Mouse (Mus musculus) stomach, embryonic 14.5 days (tissue): ENCODE data around the gene Mtf2. TPM values are rescaled to one million over a fixed set of nuclear protein-coding genes. Genes with fewer than 3 reads are reported as not detected.
"Not testable (repeated sequence)": the region's sequence is repeated elsewhere in the genome, so short reads cannot be mapped to it uniquely, and the experiment has no call there.

ENCODE experiments used
- ATAC-seq: fragments of 200-750 bp; cut with Nextera tagmentation; 2 replicates; pipeline ENCODE4 v1.8.0; 2017; ENCODE audit warnings: low read depth, moderate TSS enrichment; ENCODE audit not compliant: insufficient number of reproducible peaks, insufficient read depth, low FRiP score
- H3K27ac ChIP-seq: fragments of 300-500 bp; sonication (generic); 2 replicates; pipeline ENCODE4 v1.5.1; 2014; ENCODE audit warnings: mild to moderate bottlenecking, low read length, moderate library complexity, mixed read lengths
- H3K27me3 ChIP-seq: fragments of 300-500 bp; sonication (generic); 2 replicates; pipeline ENCODE4 v1.6.1; 2014; ENCODE audit warnings: low read length, control low read depth, mixed read lengths; ENCODE audit not compliant: control insufficient read depth, insufficient read depth
- H3K36me3 ChIP-seq: fragments of 300-500 bp; sonication (generic); 2 replicates; pipeline ENCODE4 v1.6.1; 2014; ENCODE audit warnings: mild to moderate bottlenecking, control low read depth, low read length, moderate library complexity, mixed read lengths; ENCODE audit not compliant: control insufficient read depth, insufficient read depth
- H3K4me1 ChIP-seq: fragments of 300-500 bp; sonication (generic); 2 replicates; pipeline ENCODE4 v1.6.1; 2014; ENCODE audit warnings: low read length, control low read depth, mixed read lengths; ENCODE audit not compliant: control insufficient read depth, insufficient read depth
- H3K4me2 ChIP-seq: fragments of 300-500 bp; sonication (generic); replicated peaks from 2 replicates; pipeline ENCODE4 v1.6.1; 2014; ENCODE audit warnings: low read depth, low read length, control low read depth
- H3K4me3 ChIP-seq: fragments of 300-500 bp; sonication (generic); 2 replicates; pipeline ENCODE4 v1.5.1; 2014; ENCODE audit warnings: low read depth, low read length, control low read depth
- H3K9ac ChIP-seq: fragments of 300-500 bp; sonication (generic); replicated peaks from 2 replicates; pipeline ENCODE4 v1.6.1; 2014; ENCODE audit warnings: low read depth, mild to moderate bottlenecking, control low read depth, low read length, moderate library complexity, mixed read lengths
- H3K9me3 ChIP-seq: fragments of 300-500 bp; sonication (generic); 2 replicates; pipeline ENCODE4 v1.6.1; 2016; ENCODE audit warnings: low read depth, low read length, control low read depth; ENCODE audit not compliant: control insufficient read depth
- WGBS: fragments of 180-500 bp; shearing (Covaris S2); extraction: QIAGEN DNeasy Blood & Tissue Kit; methylation state at CpG from one replicate; pipeline ENCODE4 v1.1.7; 2014; 5-methylcytosine and 5-hydroxymethylcytosine counted together
- polyA plus RNA-seq: library from polyadenylated mRNA; unstranded; fragments of >200 nt; fragmentation: Nextera tagmentation; extraction: Ambion mirVana; gene quantifications from 2 replicates; pipeline ENCODE4 v1.2.1, GENCODE M21; 2014

Gene Mtf2
- polyA plus RNA-seq, 1 experiment from 2014 or later = 95.0 TPM

GRCm38 (mm10) chr5:108060413-108060812 lies 5.1 kb upstream of the Mtf2 start:
- Histone ChIP-seq H3K27ac (no peak overlapping the region), H3K4me3 (no peak overlapping the region), H3K4me2 (no peak overlapping the region), H3K36me3 (no peaks in the 10 kb centered on the region), H3K9ac (no peak overlapping the region), H3K4me1 (0 out of 2 replicates have a peak, but pooled peaks cover 2% of the 10 kb centered on the region), H3K9me3 (no peaks in the 10 kb centered on the region), H3K27me3 (no peaks in the 10 kb centered on the region)
- ATAC-seq = no peak
- 96% methylated on average over 9 of the region's 9 CpGs for WGBS

- no peak overlapping the region for H3K4me3 ChIP-seq
- no peaks in the 10 kb centered on the region; the same call in 1 of the 2 replicates for H3K9me3 ChIP-seq
- 95% methylated on average over 1 of the region's 1 CpGs for WGBS
- no peaks in the 10 kb centered on the region for H3K27me3 ChIP-seq
- H3K4me1 ChIP-seq = peaks cover under 1% of the 10 kb centered on the region; the same call in 1 of the 2 replicates
- peaks cover 16% of the 10 kb centered on the region for H3K36me3 ChIP-seq
- H3K9ac ChIP-seq = no peak overlapping the region
- ATAC-seq = no peak
- H3K27ac ChIP-seq = no peak overlapping the region
- no peak overlapping the region for H3K4me2 ChIP-seq
Observed at GRCm38 (mm10) chr5:108072301-108072700, 6.8 kb downstream of the Mtf2 start.

GRCm38 (mm10) chr5:108076241-108076640 lies 10.8 kb downstream of the Mtf2 start:
- no peak overlapping the region for H3K4me3 ChIP-seq
- H3K4me1 ChIP-seq = no peaks in the 10 kb centered on the region
- peaks cover 8% of the 10 kb centered on the region; the same call in 1 of the 2 replicates for H3K36me3 ChIP-seq

GRCm38 (mm10) chr5:108076833-108077540 lies 11.5 kb downstream of the Mtf2 start:
- Histone ChIP-seq H3K27me3 (no peaks in the 10 kb centered on the region), H3K9ac (no peak overlapping the region), H3K4me2 (no peak overlapping the region), H3K9me3 (no peaks in the 10 kb centered on the region; the same call in 1 of the 2 replicates), H3K36me3 (peaks cover 11% of the 10 kb centered on the region), H3K4me1 (no peaks in the 10 kb centered on the region), H3K4me3 (no peak overlapping the region), H3K27ac (no peak overlapping the region)
- no peak for ATAC-seq
- WGBS = 80% methylated on average over 6 of the region's 6 CpGs

More at GRCm38 (mm10) chr5:108076241-108076640, 10.8 kb downstream of the Mtf2 start:
- Histone ChIP-seq H3K27me3 (no peaks in the 10 kb centered on the region), H3K9ac (no peak overlapping the region), H3K4me2 (no peak overlapping the region), H3K27ac (no peak overlapping the region), H3K9me3 (no peaks in the 10 kb centered on the region; the same call in 1 of the 2 replicates)
- no peak for ATAC-seq

GRCm38 (mm10) chr5:108079603-108080002 lies 14.1 kb downstream of the Mtf2 start:
- Histone ChIP-seq H3K9ac (no peak overlapping the region), H3K4me1 (no peaks in the 10 kb centered on the region), H3K4me2 (no peak overlapping the region), H3K9me3 (no peaks in the 10 kb centered on the region; the same call in 1 of the 2 replicates), H3K27ac (no peak overlapping the region), H3K4me3 (no peak overlapping the region), H3K36me3 (peaks cover 18% of the 10 kb centered on the region), H3K27me3 (no peaks in the 10 kb centered on the region)
- ATAC-seq = no peak

- H3K9ac ChIP-seq = no peak overlapping the region
- no peaks in the 10 kb centered on the region for H3K27me3 ChIP-seq
- 45% methylated on average over 2 of the region's 2 CpGs for WGBS
- peaks cover 31% of the 10 kb centered on the region for H3K36me3 ChIP-seq
- no peak overlapping the region for H3K27ac ChIP-seq
- no peak overlapping the region for H3K4me3 ChIP-seq
- no peak overlapping the region for H3K4me2 ChIP-seq
- H3K9me3 ChIP-seq = no peaks in the 10 kb centered on the region
- no peak for ATAC-seq
- no peaks in the 10 kb centered on the region for H3K4me1 ChIP-seq
Observed at GRCm38 (mm10) chr5:108082380-108082779, 16.9 kb downstream of the Mtf2 start.

- no peak overlapping the region for H3K9ac ChIP-seq
- no peak overlapping the region for H3K27ac ChIP-seq
- H3K4me2 ChIP-seq = no peak overlapping the region
- H3K36me3 ChIP-seq = peaks cover 46% of the 10 kb centered on the region
- 92% methylated on average over 2 of the region's 2 CpGs for WGBS
- no peaks in the 10 kb centered on the region for H3K27me3 ChIP-seq
- no peaks in the 10 kb centered on the region for H3K9me3 ChIP-seq
- no peak overlapping the region for H3K4me3 ChIP-seq
- ATAC-seq = no peak
- no peaks in the 10 kb centered on the region for H3K4me1 ChIP-seq
Observed at GRCm38 (mm10) chr5:108085440-108085839, 20.0 kb downstream of the Mtf2 start.

- H3K4me1 ChIP-seq, H3K4me2 ChIP-seq, H3K27ac ChIP-seq, H3K27me3 ChIP-seq, H3K9ac ChIP-seq, H3K9me3 ChIP-seq, ATAC-seq, H3K4me3 ChIP-seq: not testable (repeated sequence)
- peaks cover 51% of the 10 kb centered on the region for H3K36me3 ChIP-seq
- WGBS = 93% methylated on average over 8 of the region's 8 CpGs
Observed at GRCm38 (mm10) chr5:108092731-108093130, 27.3 kb downstream of the Mtf2 start.

GRCm38 (mm10) chr5:108097676-108098075 lies 32.2 kb downstream of the Mtf2 start:
- WGBS = 92% methylated on average over 3 of the region's 3 CpGs
- Histone ChIP-seq H3K9ac (no peak overlapping the region), H3K27ac (no peak overlapping the region), H3K4me1 (no peaks in the 10 kb centered on the region), H3K27me3 (no peaks in the 10 kb centered on the region), H3K9me3 (no peaks in the 10 kb centered on the region), H3K4me3 (no peak overlapping the region), H3K36me3 (peaks cover 50% of the 10 kb centered on the region), H3K4me2 (no peak overlapping the region)
- no peak for ATAC-seq
